Mouse (Mus musculus) CH12.LX (cell line): Measurements from ENCODE around the gene Abhd16a. TPM values are rescaled to one million over a fixed set of nuclear protein-coding genes. Genes with fewer than 3 reads are reported as not detected.

Experiments
- DNase-seq: peaks from one replicate; pipeline ENCODE4 v3.0.0-alpha.2; 2013; ENCODE audit errors: extremely low read depth
- H3K27ac ChIP-seq: 2 replicates; pipeline ENCODE4 v1.5.1; 2012; ENCODE audit warnings: low read depth, mild to moderate bottlenecking, control low read depth, moderate library complexity; ENCODE audit not compliant: insufficient read depth
- H3K27me3 ChIP-seq: replicated peaks from 2 replicates; pipeline ENCODE3; 2012; ENCODE audit warnings: inconsistent platforms
- H3K36me3 ChIP-seq, 2 experiments: replicated peaks in 1 of 2; 2 replicates each; pipeline versions ENCODE3 to v1.6.1; 2012; ENCODE audit warnings: inconsistent platforms in 1 of 2, low read length in 1 of 2, mild to moderate bottlenecking in 1 of 2, mixed read lengths in 1 of 2, moderate library complexity in 1 of 2; ENCODE audit not compliant: control insufficient read depth in 1 of 2, insufficient read depth in 1 of 2
- H3K4me1 ChIP-seq, 2 experiments: 2 replicates each; pipeline ENCODE4 v1.6.1; 2012; ENCODE audit warnings: inconsistent platforms in 1 of 2, moderate library complexity in 1 of 2; ENCODE audit not compliant: insufficient read depth in 2 of 2, control insufficient read depth in 1 of 2
- H3K4me2 ChIP-seq: 2 replicates; pipeline ENCODE4 v1.6.1; 2012; ENCODE audit warnings: low read depth, mild to moderate bottlenecking, control low read depth; ENCODE audit not compliant: poor library complexity, insufficient read depth, severe bottlenecking
- H3K4me3 ChIP-seq, 3 experiments: fragments of 150-350 bp in 1 of 3; sonication (generic) in 1 of 3; replicated peaks in 1 of 3; 2 replicates each; pipeline versions ENCODE3 to v1.5.1; 2011 to 2012; ENCODE audit warnings: low read depth in 2 of 3, low read length in 2 of 3, mild to moderate bottlenecking in 2 of 3, moderate library complexity in 2 of 3, control low read depth in 1 of 3, improper control_type of control experiment in 1 of 3, inconsistent platforms in 1 of 3, mixed read lengths in 1 of 3; ENCODE audit not compliant: poor library complexity in 1 of 3
- H3K79me2 ChIP-seq: replicated peaks from 2 replicates; pipeline ENCODE4 v1.6.1; 2012; ENCODE audit warnings: mild to moderate bottlenecking, moderate library complexity; ENCODE audit not compliant: control insufficient read depth, poor library complexity, insufficient read depth, severe bottlenecking; ENCODE audit errors: extremely low read depth
- H3K9ac ChIP-seq: 2 replicates; pipeline ENCODE4 v1.6.1; 2012; ENCODE audit warnings: low read depth, mild to moderate bottlenecking, control low read depth, moderate library complexity; ENCODE audit not compliant: insufficient read depth
- H3K9me3 ChIP-seq: replicated peaks from 2 replicates; pipeline ENCODE3; 2012; ENCODE audit warnings: low read length, inconsistent platforms, mixed read lengths
- BHLHE40 ChIP-seq: IDR thresholded peaks from 2 replicates; pipeline ENCODE4 v1.6.1; 2011; ENCODE audit warnings: mild to moderate bottlenecking, low read depth, low read length, improper control_type of control experiment
- E2F4 ChIP-seq: IDR thresholded peaks from 2 replicates; pipeline ENCODE4 v1.6.1; 2011; ENCODE audit warnings: low read depth, low read length, improper control_type of control experiment; ENCODE audit not compliant: insufficient replicate concordance
- IRF4 ChIP-seq: IDR thresholded peaks from 2 replicates; pipeline ENCODE4 v1.6.1; 2014; ENCODE audit warnings: low read depth, mild to moderate bottlenecking, inconsistent platforms, low read length, improper control_type of control experiment
- MYC ChIP-seq: IDR thresholded peaks from 2 replicates; pipeline ENCODE4 v1.6.1; 2011; ENCODE audit warnings: low read depth, mild to moderate bottlenecking, improper control_type of control experiment, low read length
- PAX5 ChIP-seq: IDR thresholded peaks from 2 replicates; pipeline ENCODE4 v1.6.1; 2012; ENCODE audit warnings: low read length, inconsistent platforms, mixed read lengths
- POLR2A ChIP-seq: IDR thresholded peaks from 2 replicates; pipeline ENCODE4 v1.6.1; 2011; ENCODE audit warnings: low read depth, mild to moderate bottlenecking, improper control_type of control experiment, low read length
- POLR2AphosphoS2 ChIP-seq: IDR thresholded peaks from 2 replicates; pipeline ENCODE4 v1.6.1; 2011; ENCODE audit warnings: low read depth, low read length, improper control_type of control experiment
- RAD21 ChIP-seq: IDR thresholded peaks from 2 replicates; pipeline ENCODE4 v1.6.1; 2011; ENCODE audit warnings: low read depth, mild to moderate bottlenecking, low read length, improper control_type of control experiment, moderate library complexity
- SIN3A ChIP-seq: IDR thresholded peaks from 2 replicates; pipeline ENCODE4 v1.6.1; 2012; ENCODE audit warnings: low read length, improper control_type of control experiment, inconsistent platforms
- TBP ChIP-seq: conservative IDR thresholded peaks from 2 replicates; pipeline ENCODE4 v1.6.1; 2011; ENCODE audit warnings: low read depth, low read length, improper control_type of control experiment
- USF2 ChIP-seq: conservative IDR thresholded peaks from 2 replicates; pipeline ENCODE4 v1.6.1; 2011; ENCODE audit warnings: low read depth, low read length, improper control_type of control experiment
- ZMIZ1 ChIP-seq: IDR thresholded peaks from 2 replicates; pipeline ENCODE4 v1.6.1; 2012; ENCODE audit warnings: low read depth, mild to moderate bottlenecking, inconsistent platforms, low read length, improper control_type of control experiment
- ZNF384 ChIP-seq: IDR thresholded peaks from 2 replicates; pipeline ENCODE4 v1.6.1; 2012; ENCODE audit warnings: low read depth, low read length, improper control_type of control experiment, inconsistent platforms
- dilution Hi-C: fragments of 300-500 bp; cut with MboI; formaldehyde crosslinking; loops from 2 replicates; pipeline ENCODE4 v1.14.3; 2020; ENCODE audit warnings: low sequenced_read_pairs; ENCODE audit not compliant: extremely low pct_unique_long_range_greater_than_20kb, extremely low pct_ligation_motif_present
- in situ Hi-C: fragments of 300-500 bp; cut with MboI; formaldehyde crosslinking; loops from 3 replicates; pipeline ENCODE4 v1.14.3; 2019; ENCODE audit warnings: low sequenced_read_pairs, low pct_ligation_motif_present, low pct_unique_long_range_greater_than_20kb, mixed read lengths
- polyA plus RNA-seq: library from polyadenylated mRNA; unstranded; fragments of >175 nt; gene quantifications from 2 replicates; pipeline ENCODE4 v1.2.1, GENCODE M21; 2012; ENCODE audit warnings: low read depth; ENCODE audit not compliant: insufficient read length
- total RNA-seq, 2 experiments: library from RNA; depleted of rRNA; stranded (reverse); fragments of 300-350 nt in 1 of 2; fragments of >200 nt in 1 of 2; gene quantifications; 2 replicates each; pipeline ENCODE4 v1.2.3; 2012 to 2014

The Abhd16a gene
- total and polyA plus RNA-seq, 3 experiments, result 11.6 to 16.6 (median 15.3) TPM

DNA sequence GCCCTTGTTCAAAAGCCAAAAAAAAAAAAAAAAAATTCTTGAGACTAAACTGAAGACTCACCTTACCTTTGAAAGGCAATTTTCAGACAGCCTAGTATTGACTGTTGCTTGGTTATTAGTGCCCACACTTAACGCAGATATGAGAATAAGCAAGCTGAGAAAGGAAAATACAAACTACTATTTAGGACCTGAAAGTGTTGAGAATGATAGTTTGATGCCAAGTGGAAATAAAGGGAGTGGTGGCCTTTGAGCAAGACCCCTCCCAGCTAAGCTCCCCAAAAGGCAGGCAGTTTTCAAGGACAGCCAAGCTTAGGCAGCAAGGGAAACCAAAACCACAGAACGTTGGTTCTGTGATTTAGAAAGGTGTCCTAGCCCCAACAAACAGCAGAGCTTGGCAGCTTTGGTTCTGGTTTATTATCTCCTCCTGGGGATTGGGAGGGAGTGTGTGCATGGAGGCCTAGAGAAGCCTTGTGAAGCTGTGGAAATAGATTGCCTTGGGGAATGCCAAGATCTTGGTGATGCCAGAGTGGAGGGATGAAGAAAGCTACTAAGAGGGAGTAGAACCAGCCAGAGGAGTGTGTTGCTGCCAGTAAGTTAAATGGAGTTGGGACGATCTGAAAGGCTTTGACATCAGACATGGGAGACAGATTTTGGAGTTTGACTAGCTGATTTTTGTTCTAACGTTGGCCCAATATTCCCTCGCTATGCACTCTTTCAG is 59.0 kb downstream of the Abhd16a start:
- H3K27me3 ChIP-seq, result no peaks in the 10 kb centered on the region
- in situ Hi-C loops (no loop called here), dilution Hi-C loops (no loop called here)
- no peaks in the 10 kb centered on the region for H3K4me1 ChIP-seq
- no peak overlapping the region for H3K9ac ChIP-seq
- H3K27ac ChIP-seq, result no peak overlapping the region
- H3K4me2 ChIP-seq, result no peak overlapping the region
- H3K9me3 ChIP-seq, result peaks cover 4% of the 10 kb centered on the region
- no peak overlapping the region for H3K4me3 ChIP-seq
- peaks cover 86 to 92% of the 10 kb centered on the region in 2 experiments for H3K36me3 ChIP-seq
- no peaks in the 10 kb centered on the region; the same call in 1 of the 2 replicates for H3K79me2 ChIP-seq
- DNase-seq, result no peak
- TF ChIP-seq PAX5 (no peak), IRF4 (no peak), E2F4 (no peak), BHLHE40 (no peak), USF2 (no peak), POLR2AphosphoS2 (peak; percentile 93; the same call in 1 of the 2 replicates), TBP (no peak), MYC (no peak), POLR2A (0 out of 2 replicates have a peak, but pooled peaks have one; percentile 42), RAD21 (no peak)

DNA sequence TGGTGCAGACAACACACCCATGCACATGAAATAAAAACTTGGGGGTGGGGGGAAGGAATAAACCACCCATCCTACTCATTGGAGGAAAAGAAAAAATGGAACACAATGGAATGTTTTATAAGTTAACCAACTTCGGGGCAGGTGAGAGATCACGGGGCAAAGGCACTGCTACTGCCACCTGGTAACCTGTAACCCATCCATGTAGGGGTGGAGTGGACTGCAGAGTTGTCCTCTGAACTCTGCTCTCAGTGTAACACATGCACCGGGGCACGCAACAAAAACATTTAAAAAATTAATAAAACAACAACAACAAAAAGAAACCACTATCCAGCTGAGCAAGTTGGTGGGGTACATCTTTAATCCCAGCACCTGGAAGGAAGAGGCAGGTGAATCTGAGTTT is 63.1 kb downstream of the Abhd16a start:
- Histone ChIP-seq H3K36me3 (peaks cover 89 to 93% of the 10 kb centered on the region in 2 experiments), H3K27ac (no peak overlapping the region), H3K4me2 (no peak overlapping the region), H3K9ac (no peak overlapping the region), H3K4me1 (no peaks in the 10 kb centered on the region), H3K79me2 (peaks cover 5% of the 10 kb centered on the region), H3K4me3 (no peak overlapping the region), H3K27me3 (no peaks in the 10 kb centered on the region), H3K9me3 (no peaks in the 10 kb centered on the region)
- DNase-seq, result no peak
- dilution Hi-C loops (no loop called here), in situ Hi-C loops (no loop called here)
- TF ChIP-seq ZNF384 (no peak), SIN3A (no peak), BHLHE40 (no peak), ZMIZ1 (no peak)

Other genes with a start within 250 kb of the Abhd16a start
Only the 20 nearest of the 44 such genes appear.
- gene Vars, start 88.3 kb upstream of the Abhd16a start, total RNA-seq (2012; rRNA removed), result 238 and 277 TPM in 2 replicates
- gene Vars, start 88.3 kb upstream of the Abhd16a start, total RNA-seq (2014; rRNA removed), result 90.3 and 97.4 TPM in 2 replicates
- gene Vars, start 88.3 kb upstream of the Abhd16a start, polyA plus RNA-seq, result 253 and 280 TPM in 2 replicates
- gene Vwa7, start 72.7 kb upstream of the Abhd16a start, total RNA-seq (2012; rRNA removed), result 0.42 and 0.46 TPM in 2 replicates
- 0.07 TPM in 1 of 2 replicates, not detected in the other for gene Vwa7, start 72.7 kb upstream of the Abhd16a start, total RNA-seq (2014; rRNA removed)
- gene Vwa7, start 72.7 kb upstream of the Abhd16a start, polyA plus RNA-seq, result 0.94 and 1.2 TPM in 2 replicates
- 94.1 and 124 TPM in 2 replicates for gene Sapcd1, start 61.2 kb upstream of the Abhd16a start, total RNA-seq (2012; rRNA removed)
- gene Sapcd1, start 61.2 kb upstream of the Abhd16a start, total RNA-seq (2014; rRNA removed), result 130 and 142 TPM in 2 replicates
- gene Sapcd1, start 61.2 kb upstream of the Abhd16a start, polyA plus RNA-seq, result 94.4 and 105 TPM in 2 replicates
- 11.5 and 13.1 TPM in 2 replicates for gene Msh5, start 42.5 kb upstream of the Abhd16a start, total RNA-seq (2012; rRNA removed)
- 6.1 and 7.6 TPM in 2 replicates for gene Msh5, start 42.5 kb upstream of the Abhd16a start, total RNA-seq (2014; rRNA removed)
- 10.6 and 12.1 TPM in 2 replicates for gene Msh5, start 42.5 kb upstream of the Abhd16a start, polyA plus RNA-seq
- 182 and 198 TPM in 2 replicates for gene Clic1, start 39.3 kb upstream of the Abhd16a start, total RNA-seq (2012; rRNA removed)
- 111 and 114 TPM in 2 replicates for gene Clic1, start 39.3 kb upstream of the Abhd16a start, total RNA-seq (2014; rRNA removed)
- 160 and 163 TPM in 2 replicates for gene Clic1, start 39.3 kb upstream of the Abhd16a start, polyA plus RNA-seq
- 3.4 and 4.3 TPM in 2 replicates for gene Ddah2, start 30.2 kb upstream of the Abhd16a start, total RNA-seq (2012; rRNA removed)
- 0.94 and 1.4 TPM in 2 replicates for gene Ddah2, start 30.2 kb upstream of the Abhd16a start, total RNA-seq (2014; rRNA removed)
- 4.8 and 6.3 TPM in 2 replicates for gene Ddah2, start 30.2 kb upstream of the Abhd16a start, polyA plus RNA-seq
- not detected in 2 replicates for gene Ly6g6c, start 23.9 kb upstream of the Abhd16a start, total RNA-seq (2012; rRNA removed)
- gene Ly6g6c, start 23.9 kb upstream of the Abhd16a start, total RNA-seq (2014; rRNA removed), result not detected in 2 replicates
- gene Ly6g6c, start 23.9 kb upstream of the Abhd16a start, polyA plus RNA-seq, result 0.30 and 0.42 TPM in 2 replicates
- not detected in 2 replicates for gene Mpig6b, start 23.1 kb upstream of the Abhd16a start, total RNA-seq (2012; rRNA removed)
- gene Mpig6b, start 23.1 kb upstream of the Abhd16a start, total RNA-seq (2014; rRNA removed), result not detected in 2 replicates
- 0.10 TPM in 1 of 2 replicates, not detected in the other for gene Mpig6b, start 23.1 kb upstream of the Abhd16a start, polyA plus RNA-seq
- not detected in 2 replicates for gene Ly6g6e, start 12.4 kb upstream of the Abhd16a start, total RNA-seq (2012; rRNA removed)
- gene Ly6g6e, start 12.4 kb upstream of the Abhd16a start, total RNA-seq (2014; rRNA removed), result not detected in 2 replicates
- gene Ly6g6e, start 12.4 kb upstream of the Abhd16a start, polyA plus RNA-seq, result not detected in 2 replicates
- gene Ly6g6d, start 11.2 kb upstream of the Abhd16a start, total RNA-seq (2012; rRNA removed), result not detected in 2 replicates
- gene Ly6g6d, start 11.2 kb upstream of the Abhd16a start, total RNA-seq (2014; rRNA removed), result not detected in 2 replicates
- gene Ly6g6d, start 11.2 kb upstream of the Abhd16a start, polyA plus RNA-seq, result 0.44 and 0.46 TPM in 2 replicates
- not detected in 2 replicates for gene Ly6g6f, start 3.7 kb upstream of the Abhd16a start, total RNA-seq (2012; rRNA removed)
- gene Ly6g6f, start 3.7 kb upstream of the Abhd16a start, total RNA-seq (2014; rRNA removed), result 0.22 and 0.54 TPM in 2 replicates
- gene Ly6g6f, start 3.7 kb upstream of the Abhd16a start, polyA plus RNA-seq, result 0.29 and 0.67 TPM in 2 replicates
- gene Ly6g5c, start 19.0 kb downstream of the Abhd16a start, total RNA-seq (2012; rRNA removed), result not detected in 2 replicates
- gene Ly6g5c, start 19.0 kb downstream of the Abhd16a start, total RNA-seq (2014; rRNA removed), result not detected in 2 replicates
- not detected in 2 replicates for gene Ly6g5c, start 19.0 kb downstream of the Abhd16a start, polyA plus RNA-seq
- 0.30 and 0.50 TPM in 2 replicates for gene Ly6g5b, start 26.2 kb downstream of the Abhd16a start, total RNA-seq (2012; rRNA removed)
- 0.88 and 0.91 TPM in 2 replicates for gene Ly6g5b, start 26.2 kb downstream of the Abhd16a start, total RNA-seq (2014; rRNA removed)
- 1.0 and 1.1 TPM in 2 replicates for gene Ly6g5b, start 26.2 kb downstream of the Abhd16a start, polyA plus RNA-seq
- 42.7 and 43.0 TPM in 2 replicates for gene Gpank1, start 32.2 kb downstream of the Abhd16a start, total RNA-seq (2012; rRNA removed)
- gene Gpank1, start 32.2 kb downstream of the Abhd16a start, total RNA-seq (2014; rRNA removed), result 32.6 and 36.6 TPM in 2 replicates
- gene Gpank1, start 32.2 kb downstream of the Abhd16a start, polyA plus RNA-seq, result 32.5 and 33.6 TPM in 2 replicates
- 130 and 143 TPM in 2 replicates for gene Csnk2b, start 32.8 kb downstream of the Abhd16a start, total RNA-seq (2012; rRNA removed)
- gene Csnk2b, start 32.8 kb downstream of the Abhd16a start, total RNA-seq (2014; rRNA removed), result 85.3 and 89.3 TPM in 2 replicates
- 267 and 348 TPM in 2 replicates for gene Csnk2b, start 32.8 kb downstream of the Abhd16a start, polyA plus RNA-seq
- 15.6 and 17.0 TPM in 2 replicates for gene D17H6S53E, start 37.1 kb downstream of the Abhd16a start, total RNA-seq (2012; rRNA removed)
- gene D17H6S53E, start 37.1 kb downstream of the Abhd16a start, total RNA-seq (2014; rRNA removed), result 8.8 and 11.9 TPM in 2 replicates
- 8.7 and 13.8 TPM in 2 replicates for gene D17H6S53E, start 37.1 kb downstream of the Abhd16a start, polyA plus RNA-seq
- 0.21 TPM in 1 of 2 replicates, not detected in the other for gene Apom, start 42.8 kb downstream of the Abhd16a start, total RNA-seq (2012; rRNA removed)
- gene Apom, start 42.8 kb downstream of the Abhd16a start, total RNA-seq (2014; rRNA removed), result not detected in 2 replicates
- 0.39 and 0.41 TPM in 2 replicates for gene Apom, start 42.8 kb downstream of the Abhd16a start, polyA plus RNA-seq
- 73.0 and 73.7 TPM in 2 replicates for gene Bag6, start 45.9 kb downstream of the Abhd16a start, total RNA-seq (2012; rRNA removed)
- gene Bag6, start 45.9 kb downstream of the Abhd16a start, total RNA-seq (2014; rRNA removed), result 21.7 and 26.0 TPM in 2 replicates
- gene Bag6, start 45.9 kb downstream of the Abhd16a start, polyA plus RNA-seq, result 133 and 152 TPM in 2 replicates
- 80.4 and 87.1 TPM in 2 replicates for gene Prrc2a, start 75.6 kb downstream of the Abhd16a start, total RNA-seq (2012; rRNA removed)
- 27.8 and 31.3 TPM in 2 replicates for gene Prrc2a, start 75.6 kb downstream of the Abhd16a start, total RNA-seq (2014; rRNA removed)
- 234 and 313 TPM in 2 replicates for gene Prrc2a, start 75.6 kb downstream of the Abhd16a start, polyA plus RNA-seq
- 7.0 and 14.7 TPM in 2 replicates for gene Aif1, start 86.8 kb downstream of the Abhd16a start, total RNA-seq (2012; rRNA removed)
- 14.1 and 15.5 TPM in 2 replicates for gene Aif1, start 86.8 kb downstream of the Abhd16a start, total RNA-seq (2014; rRNA removed)
- 14.7 and 19.7 TPM in 2 replicates for gene Aif1, start 86.8 kb downstream of the Abhd16a start, polyA plus RNA-seq